Comparison of ENCODE assay signal across 8 mouse cellular contexts in the genomic region with DNA sequence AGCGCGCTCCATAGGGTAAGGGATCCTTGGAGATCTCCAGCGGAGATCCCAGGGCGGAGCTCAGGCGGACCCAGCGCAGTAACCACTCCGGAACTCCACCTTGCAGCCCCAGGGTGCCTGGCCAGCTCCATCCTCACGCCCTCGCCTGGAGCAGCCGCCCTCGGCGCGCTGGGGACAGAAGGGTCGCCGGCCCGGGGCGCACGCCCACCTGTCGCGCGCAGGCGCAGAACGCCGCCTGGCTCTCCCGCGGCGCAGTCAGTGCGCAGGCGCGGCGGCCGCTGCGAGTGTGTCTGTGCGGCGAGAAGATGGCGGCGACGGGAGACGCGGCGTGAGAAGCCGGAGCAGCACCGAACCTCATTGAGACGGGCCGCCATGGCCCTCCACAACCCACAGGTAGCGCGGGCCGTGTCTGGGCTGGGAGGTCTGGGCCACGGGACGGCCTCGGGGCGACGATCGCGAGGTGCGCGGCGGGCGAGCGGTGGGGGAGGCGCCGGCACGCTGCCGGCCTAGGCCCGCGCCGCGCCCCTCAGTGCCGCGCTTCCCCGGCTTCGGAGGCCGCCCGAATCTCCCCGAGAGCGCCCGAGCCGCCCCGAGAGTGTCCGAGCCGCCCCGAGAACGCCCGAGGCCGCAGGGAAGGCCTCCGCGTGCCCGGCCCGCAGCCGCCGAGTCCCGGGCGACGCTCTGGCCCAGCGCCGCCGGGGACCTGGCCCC. TPM values are rescaled to one million over a fixed set of nuclear protein-coding genes. Genes with fewer than 3 reads are reported as not detected.
DNase-seq lines count a peak whose midpoint lies in the region; ATAC-seq and TF ChIP-seq lines count a peak whose summit lies in the region.

A gene (plus strand): TSS at position 295 of the 711 bp plus-strand sequence.

- WGBS in hindbrain, embryonic 10.5 days: under 1% methylated on average over 95 of the region's 97 CpGs
- WGBS in lung, embryonic 16.5 days: under 1% methylated on average over 72 of the region's 97 CpGs
- under 1% methylated on average over 97 of the region's 97 CpGs for WGBS in thymus, adult 2 months

- peak within 1 kb of the TSS; percentile 89 for H3K4me3 ChIP-seq in hindbrain, embryonic 10.5 days
- peak within 1 kb of the TSS; percentile 71 for H3K4me3 ChIP-seq in lung, embryonic 16.5 days (ENCODE audit: low read length)
- peak within 1 kb of the TSS; percentile 74 for H3K4me3 ChIP-seq in thymus, adult 2 months (ENCODE audit: control insufficient read depth, insufficient read depth, low read length)

- no peaks in the 10 kb centered on the region for H3K9me3 ChIP-seq in hindbrain, embryonic 10.5 days
- H3K9me3 ChIP-seq in lung, embryonic 16.5 days (ENCODE audit: control insufficient read depth, low read length): no peaks in the 10 kb centered on the region

- TF ChIP-seq POLR2A in thymus, adult 2 months (IDR thresholded peaks at IDR 0.05; ENCODE audit: control insufficient read depth, extremely low read depth, insufficient read depth, low read length, poor library complexity): 0 out of 2 replicates have a peak, but pooled peaks have one; percentile 54

- peak within 1 kb of the TSS; percentile 83 for H3K9ac ChIP-seq in lung, embryonic 16.5 days (ENCODE audit: low read length)

- peak within 1 kb of the TSS; percentile 99 for H3K27ac ChIP-seq in hindbrain, embryonic 10.5 days
- H3K27ac ChIP-seq in lung, embryonic 16.5 days (ENCODE audit: low read length): peak within 1 kb of the TSS; percentile 85
- H3K27ac ChIP-seq in thymus, adult 2 months (ENCODE audit: control insufficient read depth, insufficient read depth, low read length): no peak within 1 kb of the TSS

- DNase-seq in NIH3T3 (ENCODE audit: low read depth): peak; percentile 93
- DNase-seq in cerebellum, adult 9-11 months: peak; percentile 93
- DNase-seq in frontal cortex, adult 2 months (ENCODE audit: extremely low spot score in 1 of 2, low spot score in 1 of 2): peak; percentile 70 to 90
- DNase-seq in hindbrain, embryonic 10.5 days (ENCODE audit: low spot score): peak; percentile 91
- DNase-seq in layer of hippocampus, adult 9-11 months: peak; percentile 92
- DNase-seq in ovary, adult 18-20 months (ENCODE audit: low spot score): peak; percentile 82
- DNase-seq in thymus, adult 2 months: peak; percentile 97

- TF ChIP-seq CTCF in thymus, adult 2 months (IDR thresholded peaks at IDR 0.05; ENCODE audit: borderline replicate concordance, control insufficient read depth, extremely low read depth, insufficient read depth, low read length, poor library complexity): peak; percentile 48

- H3K4me1 ChIP-seq in hindbrain, embryonic 10.5 days (replicated peaks): peaks cover 52% of the 10 kb centered on the region
- H3K4me1 ChIP-seq in lung, embryonic 16.5 days (replicated peaks; ENCODE audit: control insufficient read depth, insufficient read depth, low read length): peaks cover 40% of the 10 kb centered on the region
- H3K4me1 ChIP-seq in thymus, adult 2 months (replicated peaks; ENCODE audit: control insufficient read depth, insufficient read depth, low read length): peaks cover 16% of the 10 kb centered on the region

- peaks cover 5% of the 10 kb centered on the region for H3K27me3 ChIP-seq in hindbrain, embryonic 10.5 days (ENCODE audit: insufficient read depth, poor library complexity, severe bottlenecking)
- H3K27me3 ChIP-seq in lung, embryonic 16.5 days (ENCODE audit: control insufficient read depth, insufficient read depth, low read depth, low read length): no peaks in the 10 kb centered on the region; the same call in 1 of the 2 replicates
- H3K27me3 ChIP-seq in thymus, adult 2 months (ENCODE audit: control insufficient read depth, insufficient read depth, low read length): no peaks in the 10 kb centered on the region

- H3K4me2 ChIP-seq in lung, embryonic 16.5 days (ENCODE audit: low read depth, low read length): peak within 1 kb of the TSS; percentile 91

- ATAC-seq in lung, embryonic 16.5 days (ENCODE audit: low read depth): peak; percentile 96

- H3K36me3 ChIP-seq in hindbrain, embryonic 10.5 days: no peaks in the 10 kb centered on the region
- no peaks in the 10 kb centered on the region for H3K36me3 ChIP-seq in lung, embryonic 16.5 days (ENCODE audit: control insufficient read depth, insufficient read depth, low read length)
- H3K36me3 ChIP-seq in thymus, adult 2 months (ENCODE audit: control insufficient read depth, insufficient read depth, low read length): no peaks in the 10 kb centered on the region

RNA-seq across cellular contexts. Expression of the gene that starts here (rescaled TPM):
- 15.5 and 22.2 TPM in 2 replicates for polyA plus RNA-seq in frontal cortex, adult 2 months (2012; rRNA removed)
- 1.7 and 3.2 TPM in 2 replicates for polyA plus RNA-seq in hindbrain, embryonic 10.5 days (2016; fragmentation: Nextera tagmentation; extraction: Ambion mirVana)
- polyA plus RNA-seq in lung, embryonic 16.5 days (2015; fragmentation: Nextera tagmentation; extraction: Ambion mirVana): 10.3 TPM in 1 of 2 replicates, not detected in the other
- 89.2 and 103 TPM in 2 replicates for polyA plus RNA-seq in thymus, adult 2 months (2012; rRNA removed)
